10 mouse cellular contexts compared by ENCODE assay signal in the genomic region with DNA sequence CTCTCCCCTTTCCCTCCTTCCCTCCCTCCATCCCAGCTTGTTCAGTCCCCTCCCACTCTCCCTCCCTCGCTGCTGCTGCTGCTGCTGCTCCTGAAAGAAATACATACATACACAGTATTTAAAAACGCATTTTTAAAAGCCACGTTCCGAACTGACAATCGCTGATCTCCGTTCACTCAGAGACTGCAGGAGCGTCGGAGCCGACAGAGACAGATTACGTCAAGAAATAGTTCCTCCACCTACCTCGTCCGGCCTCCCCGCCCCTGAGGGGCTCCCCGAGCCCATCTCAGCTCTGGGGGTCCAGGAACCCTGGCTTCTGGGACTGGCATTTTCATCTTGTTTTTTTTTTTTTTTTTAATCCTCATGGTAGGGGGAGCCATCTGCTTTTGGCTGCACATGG. TPM values are rescaled to one million over a fixed set of nuclear protein-coding genes. Genes with fewer than 3 reads are reported as not detected.
DNase-seq lines count a peak whose midpoint lies in the region; ATAC-seq and TF ChIP-seq lines count a peak whose summit lies in the region.
"Had no signal": no experiment of that assay in that cellular context is flagged by ENCODE, and none has a peak within 500 bp of the region (broad histone marks: within the 10 kb centered on the region; RNA-seq: fewer than 3 reads in every experiment).

No protein-coding gene starts in this region.

- DNase-seq in heart, postnatal 14 days: no peak
- DNase-seq in left cerebral cortex, postnatal 4 days: no peak
- DNase-seq in adrenal gland, adult (ENCODE audit: inconsistent age in 2 of 2, low spot score in 1 of 2): no peak
- DNase-seq in gastrocnemius, postnatal 10 days: no peak
- DNase-seq: thymus, postnatal 14 days had no signal

- no peak for TF ChIP-seq POLR2A in ES-Bruce4 (IDR thresholded peaks at IDR 0.05; ENCODE audit: insufficient read depth, low read length)

- H3K36me3 ChIP-seq in heart, embryonic 15.5 days: no peaks in the 10 kb centered on the region
- no peaks in the 10 kb centered on the region for H3K36me3 ChIP-seq in ES-Bruce4 (ENCODE audit: control insufficient read depth, insufficient read depth, low read length, poor library complexity, severe bottlenecking)
- no peaks in the 10 kb centered on the region for H3K36me3 ChIP-seq in forebrain, embryonic 16.5 days (ENCODE audit: control insufficient read depth, insufficient read depth)
- no peaks in the 10 kb centered on the region for H3K36me3 ChIP-seq in midbrain, embryonic 12.5 days

- H3K4me2 ChIP-seq in heart, embryonic 15.5 days: no peak overlapping the region
- H3K4me2 ChIP-seq in forebrain, embryonic 16.5 days (ENCODE audit: low read length): peak overlapping the region; percentile 14; the same call in 1 of the 2 replicates
- H3K4me2 ChIP-seq in midbrain, embryonic 12.5 days (replicated peaks): peak overlapping the region; percentile 46

- ATAC-seq in heart, embryonic 15.5 days (replicated peaks; ENCODE audit: insufficient number of reproducible peaks, insufficient read depth, low FRiP score, low read depth): no peak
- ATAC-seq in forebrain, embryonic 16.5 days: no peak
- ATAC-seq in midbrain, embryonic 12.5 days (ENCODE audit: low FRiP score, low read depth): no peak

- WGBS in heart, embryonic 15.5 days: 0% methylated on average over 14 of the region's 14 CpGs
- 0% methylated on average over 14 of the region's 14 CpGs for WGBS in forebrain, embryonic 16.5 days
- WGBS in midbrain, embryonic 12.5 days: under 1% methylated on average over 14 of the region's 14 CpGs

- H3K9me3 ChIP-seq in heart, embryonic 15.5 days (replicated peaks): no peaks in the 10 kb centered on the region
- H3K9me3 ChIP-seq in ES-Bruce4 (replicated peaks; ENCODE audit: control insufficient read depth, insufficient read depth, low read length, poor library complexity, severe bottlenecking): no peaks in the 10 kb centered on the region
- no peaks in the 10 kb centered on the region for H3K9me3 ChIP-seq in forebrain, embryonic 16.5 days (ENCODE audit: control insufficient read depth, low read length)
- no peaks in the 10 kb centered on the region for H3K9me3 ChIP-seq in midbrain, embryonic 12.5 days

- no peak for TF ChIP-seq CTCF in ES-Bruce4 (IDR thresholded peaks at IDR 0.05; ENCODE audit: low read depth, low read length)

- H3K4me3 ChIP-seq in heart, embryonic 15.5 days: peak overlapping the region; percentile 32; the same call in 1 of the 2 replicates
- H3K4me3 ChIP-seq in ES-Bruce4 (ENCODE audit: low read depth, low read length): peak overlapping the region; percentile 65
- H3K4me3 ChIP-seq in forebrain, embryonic 16.5 days (replicated peaks; ENCODE audit: low read length): peak overlapping the region; percentile 13
- 0 out of 2 replicates have a peak overlapping the region, but pooled peaks have one; percentile 31 for H3K4me3 ChIP-seq in midbrain, embryonic 12.5 days

- H3K4me1 ChIP-seq in heart, embryonic 15.5 days (replicated peaks): peaks cover 19% of the 10 kb centered on the region
- no peaks in the 10 kb centered on the region for H3K4me1 ChIP-seq in ES-Bruce4 (ENCODE audit: control insufficient read depth, insufficient read depth, low read length)
- peaks cover 6% of the 10 kb centered on the region for H3K4me1 ChIP-seq in forebrain, embryonic 16.5 days (replicated peaks; ENCODE audit: control insufficient read depth, insufficient read depth, low read length)
- peaks cover 8% of the 10 kb centered on the region for H3K4me1 ChIP-seq in midbrain, embryonic 12.5 days

- TF ChIP-seq EP300 in ES-Bruce4 (IDR thresholded peaks at IDR 0.05; ENCODE audit: insufficient read depth, low read depth, low read length): no peak

- intact Hi-C loops in heart, postnatal 14 days (cut with DNase I): no loop called here
- intact Hi-C loops in left cerebral cortex, postnatal 4 days (cut with DNase I): loop anchor here (10.0 kb wide), 2 partner anchors 194 to 286 kb away; no protein-coding TSS in a partner anchor

- H3K27me3 ChIP-seq in heart, embryonic 15.5 days: peaks cover 100% of the 10 kb centered on the region
- peaks cover 61% of the 10 kb centered on the region for H3K27me3 ChIP-seq in ES-Bruce4 (ENCODE audit: control insufficient read depth, insufficient read depth, low read length, poor library complexity, severe bottlenecking)
- peaks cover 87% of the 10 kb centered on the region for H3K27me3 ChIP-seq in forebrain, embryonic 16.5 days (replicated peaks; ENCODE audit: control insufficient read depth, insufficient read depth, low read length)
- H3K27me3 ChIP-seq in midbrain, embryonic 12.5 days: peaks cover 100% of the 10 kb centered on the region

- no peak overlapping the region for H3K9ac ChIP-seq in heart, embryonic 15.5 days
- H3K9ac ChIP-seq in ES-Bruce4 (ENCODE audit: low read depth, poor library complexity, severe bottlenecking): peak overlapping the region; percentile 59; the same call in 1 of the 2 replicates
- no peak overlapping the region for H3K9ac ChIP-seq in forebrain, embryonic 16.5 days (replicated peaks; ENCODE audit: low read depth, low read length)
- no peak overlapping the region for H3K9ac ChIP-seq in midbrain, embryonic 12.5 days (replicated peaks)

- no peak overlapping the region for H3K27ac ChIP-seq in heart, embryonic 15.5 days
- no peak overlapping the region for H3K27ac ChIP-seq in ES-Bruce4 (ENCODE audit: insufficient read depth, low read length)
- H3K27ac ChIP-seq in forebrain, embryonic 16.5 days (ENCODE audit: low read length): no peak overlapping the region
- H3K27ac ChIP-seq in midbrain, embryonic 12.5 days (replicated peaks): no peak overlapping the region

RNA-seq across cellular contexts. Expression of a gene that starts 4.7 kb away (rescaled TPM):
- polyA plus RNA-seq in heart, embryonic 15.5 days (2015; fragmentation: Nextera tagmentation; extraction: Ambion mirVana): 0.19 TPM in 1 of 2 replicates, not detected in the other
- not detected for total RNA-seq in heart, postnatal 14 days (2021)
- polyA plus RNA-seq in ES-Bruce4 (2011; ENCODE audit: insufficient read depth, insufficient read length, low read depth, missing spikeins): not detected in 2 replicates
- polyA plus RNA-seq in forebrain, embryonic 16.5 days (2015; fragmentation: Nextera tagmentation; extraction: Ambion mirVana): not detected in 2 replicates
- polyA plus RNA-seq in midbrain, embryonic 12.5 days (2016; fragmentation: Nextera tagmentation; extraction: Ambion mirVana): not detected in 2 replicates
- not detected for total RNA-seq in left cerebral cortex, postnatal 4 days (2021)
- 1 to 10 TPM; 6.5 to 8.2 TPM for total RNA-seq in gastrocnemius, postnatal 10 days (2021)
- total RNA-seq: left cerebral cortex, adult 18-20 months had no signal

RNA-seq across cellular contexts. Expression of a gene that starts 9.5 kb away (rescaled TPM):
- polyA plus RNA-seq in heart, embryonic 15.5 days (2015; fragmentation: Nextera tagmentation; extraction: Ambion mirVana): 0.16 TPM in 1 of 2 replicates, not detected in the other
- total RNA-seq in heart, postnatal 14 days (2021): not detected
- polyA plus RNA-seq in ES-Bruce4 (2011; ENCODE audit: insufficient read depth, insufficient read length, low read depth, missing spikeins): 0.40 and 0.45 TPM in 2 replicates
- polyA plus RNA-seq in forebrain, embryonic 16.5 days (2015; fragmentation: Nextera tagmentation; extraction: Ambion mirVana): not detected in 2 replicates
- polyA plus RNA-seq in midbrain, embryonic 12.5 days (2016; fragmentation: Nextera tagmentation; extraction: Ambion mirVana): not detected in 2 replicates
- total RNA-seq in left cerebral cortex, postnatal 4 days (2021): not detected
- total RNA-seq in gastrocnemius, postnatal 10 days (2021): 1 to 10 TPM; 1.8 to 2.8 TPM
- total RNA-seq: left cerebral cortex, adult 18-20 months had no signal

RNA-seq across cellular contexts. Expression of a gene that starts 13.7 kb away (rescaled TPM):
- 0.42 and 0.80 TPM in 2 replicates for polyA plus RNA-seq in heart, embryonic 15.5 days (2015; fragmentation: Nextera tagmentation; extraction: Ambion mirVana)
- not detected for total RNA-seq in heart, postnatal 14 days (2021)
- polyA plus RNA-seq in ES-Bruce4 (2011; ENCODE audit: insufficient read depth, insufficient read length, low read depth, missing spikeins): not detected in 2 replicates
- not detected in 2 replicates for polyA plus RNA-seq in forebrain, embryonic 16.5 days (2015; fragmentation: Nextera tagmentation; extraction: Ambion mirVana)
- 0.26 TPM in 1 of 2 replicates, not detected in the other for polyA plus RNA-seq in midbrain, embryonic 12.5 days (2016; fragmentation: Nextera tagmentation; extraction: Ambion mirVana)
- total RNA-seq in left cerebral cortex, postnatal 4 days (2021): not detected
- total RNA-seq in gastrocnemius, postnatal 10 days (2021): 1 to 10 TPM; 2.1 to 3.6 TPM
- total RNA-seq: left cerebral cortex, adult 18-20 months had no signal

RNA-seq across cellular contexts. Expression of a gene that starts 14.3 kb away (rescaled TPM):
- 0.16 TPM in 1 of 2 replicates, not detected in the other for polyA plus RNA-seq in heart, embryonic 15.5 days (2015; fragmentation: Nextera tagmentation; extraction: Ambion mirVana)
- not detected for total RNA-seq in heart, postnatal 14 days (2021)
- polyA plus RNA-seq in ES-Bruce4 (2011; ENCODE audit: insufficient read depth, insufficient read length, low read depth, missing spikeins): not detected in 2 replicates
- polyA plus RNA-seq in forebrain, embryonic 16.5 days (2015; fragmentation: Nextera tagmentation; extraction: Ambion mirVana): not detected in 2 replicates
- polyA plus RNA-seq in midbrain, embryonic 12.5 days (2016; fragmentation: Nextera tagmentation; extraction: Ambion mirVana): not detected in 2 replicates
- total RNA-seq in left cerebral cortex, postnatal 4 days (2021): not detected
- 10 to 100 TPM; 50.7 to 51.2 TPM for total RNA-seq in gastrocnemius, postnatal 10 days (2021)
- total RNA-seq: left cerebral cortex, adult 18-20 months had no signal

RNA-seq across cellular contexts. Expression of a gene that starts 17.1 kb away (rescaled TPM):
- polyA plus RNA-seq in heart, embryonic 15.5 days (2015; fragmentation: Nextera tagmentation; extraction: Ambion mirVana): 0.43 and 0.57 TPM in 2 replicates
- not detected for total RNA-seq in heart, postnatal 14 days (2021)
- 1.3 TPM in 1 of 2 replicates, not detected in the other for polyA plus RNA-seq in ES-Bruce4 (2011; ENCODE audit: insufficient read depth, insufficient read length, low read depth, missing spikeins)
- polyA plus RNA-seq in forebrain, embryonic 16.5 days (2015; fragmentation: Nextera tagmentation; extraction: Ambion mirVana): not detected in 2 replicates
- polyA plus RNA-seq in midbrain, embryonic 12.5 days (2016; fragmentation: Nextera tagmentation; extraction: Ambion mirVana): not detected in 2 replicates
- total RNA-seq in left cerebral cortex, postnatal 4 days (2021): not detected
- total RNA-seq in gastrocnemius, postnatal 10 days (2021): 10 to 100 TPM in 1 of 2 experiments, 1 to 10 TPM in 1; 5.1 to 10.0 TPM
- total RNA-seq: left cerebral cortex, adult 18-20 months had no signal

Comparison
In these comparisons a context has a peak if more than half of its experiments do, and no peak if none do; other contexts are left out.
1. H3K4me3 ChIP-seq: peak in every context shown above with its lines; median percentile 65 in ES-Bruce4; 32 in heart, embryonic 15.5 days; 31 in midbrain, embryonic 12.5 days; 13 in forebrain, embryonic 16.5 days.